Mouse (Mus musculus) testis, postnatal 10 days (tissue): ENCODE measurements around the gene Apod.
A peak's percentile ranks its signal among the peaks of the same experiment; 100 is the strongest.
"Not testable (repeated sequence)": the region's sequence is repeated elsewhere in the genome, so short reads cannot be mapped to it uniquely, and the experiment has no call there.

Experiments used
- DNase-seq: peaks from one replicate; pipeline ENCODE4 v3.0.0; 2021; ENCODE audit warnings: low spot score

Gene Apod

DNA sequence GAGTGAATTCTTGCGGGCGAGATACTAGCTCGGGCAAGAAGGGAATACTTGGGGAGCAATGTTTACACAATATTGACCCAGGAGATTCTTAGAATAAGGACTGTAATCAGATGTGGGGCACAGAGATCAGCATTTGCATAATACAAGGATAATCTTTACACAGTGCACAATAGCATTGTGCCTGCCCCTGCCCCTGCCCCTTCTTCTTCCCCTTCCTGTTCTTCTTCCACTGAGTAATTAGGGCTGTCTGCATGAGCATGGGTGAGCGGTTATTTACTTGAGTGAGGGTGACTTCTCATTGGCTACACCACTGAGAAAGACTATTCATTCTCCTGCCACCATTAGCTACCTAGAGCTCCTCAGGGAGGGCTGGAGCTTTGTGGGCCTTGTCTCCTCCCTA, 6.9 kb upstream of the Apod start:
- DNase-seq = no peak

DNA sequence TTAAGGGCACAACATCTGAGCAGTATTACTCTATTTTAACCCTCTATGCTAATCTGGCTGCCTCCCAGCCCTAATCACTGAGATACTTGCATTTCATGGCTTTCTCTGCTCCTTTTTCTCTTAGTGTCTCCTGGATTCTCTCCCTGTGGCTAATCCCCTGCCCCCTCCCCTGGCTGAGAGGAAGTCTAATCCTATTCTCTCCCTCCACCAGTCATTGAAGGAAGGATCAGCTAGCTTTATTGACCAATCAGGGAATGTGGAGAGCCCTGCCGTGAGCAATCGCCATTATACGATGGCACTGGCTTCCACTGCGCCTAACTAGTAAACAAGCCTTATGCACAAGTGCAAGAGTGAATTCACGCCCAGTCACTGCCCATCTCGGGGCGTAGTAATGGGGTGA, 6.3 kb upstream of the Apod start:
- no peak for DNase-seq

DNA sequence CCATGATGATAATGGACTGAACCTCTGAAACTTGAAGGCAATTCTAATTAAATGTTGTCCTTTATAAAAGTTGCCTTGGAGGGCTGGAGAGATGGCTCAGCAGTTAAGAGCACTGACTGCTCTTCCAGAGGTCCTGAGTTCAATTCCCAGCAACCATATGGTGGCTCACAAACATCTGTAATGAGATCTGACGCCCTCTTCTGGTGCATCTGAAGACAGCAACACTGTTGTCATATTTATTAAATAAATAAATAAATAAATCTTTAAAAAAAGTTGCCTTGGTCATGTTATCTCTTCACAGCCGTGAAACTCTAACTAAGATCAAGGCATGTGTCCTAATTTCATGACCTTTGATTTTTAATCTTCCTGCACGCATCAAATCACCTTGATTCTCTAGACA, 5.1 kb upstream of the Apod start:
- DNase-seq = not testable (repeated sequence)

DNA sequence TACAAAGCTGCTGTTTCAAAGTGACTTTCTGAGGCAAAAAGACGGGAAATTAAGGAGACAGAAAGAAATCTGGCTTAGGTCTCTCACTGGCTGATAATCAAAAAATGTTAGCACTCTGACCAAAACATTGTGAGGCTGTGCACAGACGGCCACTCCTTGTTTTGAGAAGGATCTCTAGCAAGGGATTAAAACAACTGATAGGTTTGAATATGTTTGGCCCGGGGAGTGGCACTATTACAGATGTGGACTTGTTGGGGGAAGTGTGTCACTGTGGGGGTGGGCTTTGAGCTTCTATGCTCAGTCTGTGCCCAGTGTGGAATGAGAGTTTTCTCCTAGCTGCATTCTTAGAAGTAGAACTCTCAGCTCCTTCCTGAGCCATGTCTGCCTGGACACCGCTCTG, 4.7 kb upstream of the Apod start:
- no peak for DNase-seq

DNA sequence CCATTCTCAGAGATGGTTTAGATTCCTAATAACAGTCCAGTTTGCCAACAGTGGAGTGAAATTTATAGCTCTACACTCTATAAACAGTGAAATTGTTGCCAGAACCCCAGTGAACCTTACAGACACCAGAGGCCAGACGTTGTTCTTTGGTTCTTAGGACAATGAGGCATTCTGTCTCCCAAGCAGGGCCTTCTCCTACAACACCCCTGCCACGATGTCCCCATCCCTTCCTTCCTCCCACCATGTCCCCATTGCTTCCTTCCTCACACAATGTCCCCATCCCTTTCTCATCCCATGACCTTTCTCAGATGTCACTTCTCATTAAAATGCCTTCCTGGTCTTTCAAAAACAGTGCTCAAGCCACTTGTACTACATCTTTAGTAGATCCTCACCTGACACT, 3.8 kb upstream of the Apod start:
- DNase-seq = no peak

- not testable (repeated sequence) for DNase-seq
These were observed 1.9 kb upstream of the Apod start for GRCm38 (mm10) chr16:31316246-31317143.

- no peak for DNase-seq
These were observed 686 bp upstream of the Apod start for GRCm38 (mm10) chr16:31315294-31315693.

- no peak for DNase-seq
These were observed 997 bp downstream of the Apod start for GRCm38 (mm10) chr16:31313611-31314010.

DNA sequence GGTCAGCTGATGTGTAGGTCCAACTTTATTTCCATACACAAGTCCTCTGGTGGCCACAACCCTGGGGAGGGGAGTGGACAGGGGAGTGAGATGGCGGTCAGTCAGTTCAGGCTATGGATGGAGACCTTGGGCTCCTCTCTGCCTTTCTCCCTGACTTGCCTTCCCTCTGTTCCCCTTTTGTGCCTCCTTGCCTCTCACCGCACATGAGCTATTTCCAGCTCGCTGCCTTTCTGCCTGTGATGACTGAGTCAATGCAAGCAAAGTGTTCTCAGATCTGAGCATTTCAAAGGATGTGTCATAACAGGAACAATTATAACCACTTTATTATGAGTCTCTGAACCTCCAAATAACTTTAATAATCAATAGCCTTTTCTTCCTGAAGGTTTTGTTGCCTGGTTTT, 2.3 kb downstream of the Apod start:
- no peak for DNase-seq

DNA sequence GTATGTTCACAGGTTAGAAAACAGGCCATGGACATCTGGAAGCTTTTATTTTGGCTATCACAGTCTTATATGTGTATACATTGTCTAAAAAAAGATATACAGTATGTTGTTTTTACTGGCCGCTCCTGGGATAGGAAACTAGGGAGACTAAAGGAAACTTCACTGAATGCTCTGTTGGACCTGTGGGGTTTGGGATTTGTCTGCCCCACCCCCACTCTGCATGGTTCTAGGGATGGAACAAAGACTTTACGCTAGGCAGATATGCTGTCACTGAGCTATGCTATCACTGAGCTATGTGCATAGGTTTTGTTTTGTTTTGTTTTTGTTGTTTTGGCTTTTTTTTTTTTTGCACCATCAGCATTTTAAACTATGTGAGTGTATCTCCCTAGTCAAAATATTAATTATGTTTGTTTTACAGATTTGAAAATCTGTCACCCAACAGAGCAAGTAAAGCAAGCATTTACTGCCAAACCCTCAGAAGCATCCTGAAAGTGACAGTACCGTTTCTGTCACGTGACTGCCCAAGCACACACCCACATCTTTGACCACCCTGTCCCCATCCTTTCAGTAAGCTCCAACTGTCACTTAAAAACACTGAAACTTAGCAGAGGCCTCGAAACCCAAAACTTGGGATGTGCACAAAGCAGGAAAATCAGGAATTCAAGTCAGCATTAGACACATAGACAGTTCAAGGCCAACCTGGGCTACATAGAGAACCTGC, 9.2 kb downstream of the Apod start:
- DNase-seq = no peak

DNA sequence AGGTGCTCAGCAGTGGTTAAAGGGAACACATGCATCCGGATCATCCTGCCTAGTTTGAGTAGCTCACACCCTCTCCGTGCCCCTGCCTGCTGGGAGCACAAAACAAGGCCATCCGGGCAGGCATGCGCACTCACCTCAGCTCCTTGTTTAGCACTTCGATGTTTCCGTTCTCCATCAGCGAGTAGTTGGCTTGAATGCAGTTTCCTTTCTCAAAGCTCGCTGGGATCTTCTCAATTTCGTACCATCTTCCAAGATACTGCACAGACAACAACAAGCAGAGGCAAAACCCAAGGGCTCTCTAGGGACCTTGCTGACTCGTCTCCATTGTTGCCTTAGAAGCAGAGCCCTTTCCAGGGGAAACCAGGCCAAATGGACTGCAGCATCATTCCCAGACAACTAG, 11.3 kb downstream of the Apod start:
- DNase-seq = no peak

GRCm38 (mm10) chr16:31300883-31301532, 13.6 kb downstream of the Apod start:
- no peak for DNase-seq

DNA sequence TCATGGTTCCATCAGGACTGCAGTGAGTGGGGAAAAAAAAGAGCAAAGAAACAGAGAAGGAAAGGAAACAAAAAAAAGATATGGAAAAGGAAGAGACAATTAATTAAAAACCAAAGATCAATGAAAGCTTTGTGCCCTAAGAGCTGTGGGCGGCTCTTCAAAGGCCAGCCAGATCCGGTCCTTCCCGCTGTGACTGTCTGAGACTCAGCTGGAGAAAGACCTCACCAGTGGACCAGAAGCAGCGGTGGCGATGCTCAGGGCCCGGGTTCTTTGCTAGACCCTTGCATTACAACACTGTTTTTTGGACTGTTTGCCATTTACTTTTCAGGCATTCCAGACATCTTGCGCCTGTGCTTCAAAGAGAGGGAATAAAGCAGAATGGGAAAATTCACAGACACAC, 14.1 kb downstream of the Apod start:
- DNase-seq = no peak

DNA sequence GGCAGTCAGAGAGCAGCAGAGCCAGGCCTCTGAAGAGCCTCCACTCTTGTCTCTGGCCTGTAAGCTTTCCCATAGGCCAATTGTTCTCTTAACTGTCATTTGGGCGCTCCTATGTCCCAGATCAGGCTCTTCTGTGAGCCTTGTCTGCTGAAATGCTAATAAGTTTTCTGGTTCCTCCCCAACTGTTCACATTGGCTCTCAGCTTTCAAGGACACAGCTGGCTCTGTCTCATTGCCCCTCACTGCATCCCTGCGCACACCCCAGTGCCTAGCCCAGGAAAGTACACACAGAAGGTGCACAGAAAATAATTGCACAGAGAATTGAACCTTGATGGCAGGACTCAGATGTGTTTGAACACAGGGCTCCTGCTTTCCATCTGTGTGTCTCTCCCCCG, 14.7 kb downstream of the Apod start:
- DNase-seq = no peak

- no peak for DNase-seq
These were observed 15.2 kb downstream of the Apod start for GRCm38 (mm10) chr16:31299164-31299959.

DNA sequence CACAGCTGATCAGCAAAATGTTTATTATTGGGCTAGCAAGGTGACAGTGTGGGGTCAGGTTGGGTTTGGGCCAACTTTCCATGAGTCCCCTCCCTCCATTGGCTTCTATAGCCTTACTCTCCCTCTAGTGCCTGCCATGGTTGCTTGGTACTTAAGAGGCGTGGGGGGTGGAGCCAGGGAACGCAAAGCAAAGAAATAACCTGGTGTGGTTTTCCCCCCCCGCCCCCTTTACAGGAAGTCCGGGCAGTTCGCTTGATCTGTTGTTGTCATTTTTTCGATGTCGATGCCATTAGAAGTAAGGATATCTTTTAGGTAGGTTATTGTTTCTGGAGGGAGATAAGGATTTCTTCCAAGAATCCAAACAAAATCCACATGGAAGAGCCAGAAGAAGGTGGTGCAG, 17.5 kb downstream of the Apod start:
- no peak for DNase-seq

DNA sequence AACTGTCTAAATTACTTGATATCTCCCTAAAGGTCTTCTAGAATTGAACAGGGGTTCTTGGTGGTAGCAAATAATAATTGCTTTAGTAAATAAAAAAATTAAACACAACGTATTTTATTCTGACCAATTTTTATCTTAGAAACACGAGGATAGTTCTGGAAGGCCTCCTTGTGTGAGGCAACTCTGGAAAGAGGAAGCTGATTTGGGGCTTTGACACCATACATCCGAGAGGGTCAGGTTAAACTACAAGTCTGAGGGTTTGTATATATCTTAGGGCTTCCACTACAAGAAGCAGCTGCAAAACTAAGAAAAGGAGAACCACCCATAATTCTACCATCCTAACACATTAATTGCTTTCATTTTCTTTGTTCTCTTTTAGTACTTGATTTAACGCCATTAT, 20.8 kb downstream of the Apod start:
- no peak for DNase-seq

GRCm38 (mm10) chr16:31290751-31291365, 23.8 kb downstream of the Apod start:
- no peak for DNase-seq

- peak; percentile 80 for DNase-seq
These were observed 24.3 kb downstream of the Apod start for GRCm38 (mm10) chr16:31290281-31290680.

- DNase-seq = peak; percentile 13
These were observed 26.9 kb downstream of the Apod start for GRCm38 (mm10) chr16:31287712-31288111.

- DNase-seq = peak; percentile 8
These were observed 27.7 kb downstream of the Apod start for GRCm38 (mm10) chr16:31286801-31287488.
